Mouse (Mus musculus) brain, embryonic 14.5 days (tissue): ENCODE data around the gene Pacs1.

ENCODE experiments used
- CTCF ChIP-seq: fragments of 200-500 bp; IDR thresholded peaks from 2 replicates; pipeline ENCODE4 v1.5.1; 2012; ENCODE audit warnings: inconsistent platforms, mild to moderate bottlenecking, moderate library complexity, borderline replicate concordance; ENCODE audit not compliant: insufficient read depth, insufficient read length; ENCODE audit errors: extremely low read depth
- POLR2A ChIP-seq: fragments of 200-500 bp; IDR thresholded peaks from 2 replicates; pipeline ENCODE4 v1.6.1; 2012; ENCODE audit warnings: mild to moderate bottlenecking, inconsistent platforms, borderline replicate concordance; ENCODE audit not compliant: poor library complexity, insufficient read depth, insufficient read length, severe bottlenecking; ENCODE audit errors: extremely low read depth

- TF ChIP-seq CTCF (no peak), POLR2A (no peak)
These were observed 51.0 kb downstream of the Pacs1 start for GRCm38 (mm10) chr19:5221926-5222325.
